Mouse (Mus musculus): Measurements from ENCODE around the gene Gbp3. TPM values are rescaled to one million over a fixed set of nuclear protein-coding genes. Genes with fewer than 3 reads are reported as not detected.
A peak's percentile ranks its signal among the peaks of the same experiment; 100 is the strongest.

The Gbp3 gene
- polyA plus RNA-seq (2014; fragmentation: Nextera tagmentation; extraction: Ambion mirVana), result 0.38 and 0.82 TPM in 2 replicates

DNA sequence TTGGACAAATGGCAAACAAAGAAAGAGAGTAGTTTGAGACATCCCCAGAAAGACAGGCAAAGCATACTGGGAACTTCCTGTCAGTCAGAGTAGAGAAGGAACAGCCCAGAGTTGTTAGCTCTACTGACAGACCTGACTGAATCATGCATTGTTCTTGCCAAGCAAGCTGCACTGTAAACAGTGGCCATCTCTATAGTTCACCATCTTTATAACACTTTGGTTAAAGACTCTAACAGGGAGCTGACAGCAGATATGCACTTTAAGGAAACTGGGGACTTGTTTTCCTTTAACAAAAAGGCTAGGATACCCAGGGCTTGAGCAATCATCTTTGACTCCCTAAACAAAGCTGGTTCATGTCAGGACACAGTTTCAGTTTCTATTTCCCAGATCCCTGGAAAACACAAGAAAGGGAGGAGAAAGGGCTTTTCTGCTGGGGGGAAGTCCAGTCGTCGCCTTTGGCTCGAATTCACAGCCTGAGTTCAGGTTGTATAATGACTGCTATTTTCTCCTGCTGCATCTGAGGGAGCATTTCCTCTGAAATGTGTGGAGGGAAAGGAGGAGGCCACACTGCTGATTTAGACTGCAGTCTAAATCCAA, at the start of gene Gbp3:
Gene Gbp3, plus strand, starts transcription at position 395 of the 597 bp plus-strand sequence.
- DNase-seq (ENCODE audit: low spot score) (no peak), ATAC-seq (replicated peaks; ENCODE audit: insufficient number of reproducible peaks, low FRiP score, low TSS enrichment, low read depth) (no peak)
- Histone ChIP-seq H3K36me3 (replicated peaks; ENCODE audit: control insufficient read depth, insufficient read depth, low read depth, low read length) (no peaks in the 10 kb centered on the region), H3K9me3 (replicated peaks; ENCODE audit: control insufficient read depth, low read length) (no peaks in the 10 kb centered on the region), H3K4me1 (ENCODE audit: control insufficient read depth, insufficient read depth, low read length) (no peaks in the 10 kb centered on the region), H3K27me3 (ENCODE audit: control insufficient read depth, insufficient read depth, low read length) (no peaks in the 10 kb centered on the region), H3K9ac (replicated peaks; ENCODE audit: low read length) (no peak within 1 kb of the TSS; the same call in 1 of the 2 replicates), H3K4me2 (ENCODE audit: low read depth, low read length) (peak within 1 kb of the TSS; percentile 38), H3K4me3 (ENCODE audit: low read depth, low read length) (peak within 1 kb of the TSS; percentile 15; the same call in 1 of the 2 replicates), H3K27ac (replicated peaks; ENCODE audit: low read depth, low read length) (no peak within 1 kb of the TSS)
- WGBS, result 19% methylated on average over 3 of the region's 3 CpGs

DNA sequence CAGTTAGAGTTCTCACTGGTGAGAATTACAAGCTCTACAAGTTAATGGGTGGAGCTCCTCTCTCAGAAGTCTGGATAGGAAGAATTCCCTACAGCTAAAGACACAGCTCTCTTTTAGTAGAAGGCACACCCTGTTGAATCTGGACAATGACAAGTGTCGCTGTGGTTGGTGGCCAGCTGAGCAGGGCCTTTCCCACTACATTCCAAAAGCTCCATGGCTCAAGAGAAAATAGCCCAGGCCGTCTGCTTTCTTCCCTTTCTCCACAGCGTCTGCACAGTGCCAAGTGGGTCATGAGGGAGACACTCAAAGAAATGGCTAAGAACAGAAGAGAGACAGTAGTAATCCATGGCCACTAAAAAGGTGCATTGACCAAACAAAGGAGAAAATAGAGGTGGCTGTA, 31.7 kb upstream of the Gbp3 start:
- no peaks in the 10 kb centered on the region for H3K4me1 ChIP-seq (ENCODE audit: control insufficient read depth, insufficient read depth, low read length)
- DNase-seq (ENCODE audit: low spot score), result no peak
- H3K9me3 ChIP-seq (replicated peaks; ENCODE audit: control insufficient read depth, low read length), result no peaks in the 10 kb centered on the region
- no peaks in the 10 kb centered on the region for H3K36me3 ChIP-seq (replicated peaks; ENCODE audit: control insufficient read depth, insufficient read depth, low read depth, low read length)
- no peaks in the 10 kb centered on the region for H3K27me3 ChIP-seq (ENCODE audit: control insufficient read depth, insufficient read depth, low read length)
- no peak overlapping the region for H3K4me2 ChIP-seq (ENCODE audit: low read depth, low read length)
- ATAC-seq (replicated peaks; ENCODE audit: insufficient number of reproducible peaks, low FRiP score, low TSS enrichment, low read depth), result no peak
- no peak overlapping the region for H3K9ac ChIP-seq (replicated peaks; ENCODE audit: low read length)
- H3K27ac ChIP-seq (replicated peaks; ENCODE audit: low read depth, low read length), result no peak overlapping the region
- no peak overlapping the region for H3K4me3 ChIP-seq (ENCODE audit: low read depth, low read length)
- WGBS, result 69% methylated on average over 3 of the region's 3 CpGs

DNA sequence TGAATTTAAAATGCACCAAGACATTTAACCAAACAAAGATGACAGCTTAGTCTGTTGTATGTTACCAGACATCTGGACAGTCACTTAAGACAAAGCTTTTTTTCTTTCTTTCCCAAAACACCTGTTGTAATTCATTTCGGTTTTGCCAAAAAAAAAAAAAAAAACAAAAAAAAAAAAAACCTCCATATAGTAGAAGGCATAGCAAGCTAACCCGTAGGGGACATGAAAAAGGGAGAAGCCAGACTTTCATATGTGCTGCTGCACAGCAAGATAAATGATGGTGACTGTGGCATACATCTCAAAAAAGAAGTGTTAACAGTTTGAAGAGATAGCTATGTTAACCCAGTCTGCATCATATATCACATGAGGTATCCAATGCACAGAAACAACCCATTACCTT, 30.2 kb upstream of the Gbp3 start:
- H3K9ac ChIP-seq (replicated peaks; ENCODE audit: low read length), result no peak overlapping the region
- no peaks in the 10 kb centered on the region for H3K36me3 ChIP-seq (replicated peaks; ENCODE audit: control insufficient read depth, insufficient read depth, low read depth, low read length)
- peak overlapping the region; percentile 79; the same call in 1 of the 2 replicates for H3K4me2 ChIP-seq (ENCODE audit: low read depth, low read length)
- no peak overlapping the region for H3K4me3 ChIP-seq (ENCODE audit: low read depth, low read length)
- H3K27ac ChIP-seq (replicated peaks; ENCODE audit: low read depth, low read length), result no peak overlapping the region
- no peaks in the 10 kb centered on the region for H3K9me3 ChIP-seq (replicated peaks; ENCODE audit: control insufficient read depth, low read length)
- ATAC-seq (replicated peaks; ENCODE audit: insufficient number of reproducible peaks, low FRiP score, low TSS enrichment, low read depth) (no peak), DNase-seq (ENCODE audit: low spot score) (no peak)
- H3K27me3 ChIP-seq (ENCODE audit: control insufficient read depth, insufficient read depth, low read length), result no peaks in the 10 kb centered on the region
- WGBS, result 64% methylated on average over 2 of the region's 2 CpGs
- H3K4me1 ChIP-seq (ENCODE audit: control insufficient read depth, insufficient read depth, low read length), result no peaks in the 10 kb centered on the region

DNA sequence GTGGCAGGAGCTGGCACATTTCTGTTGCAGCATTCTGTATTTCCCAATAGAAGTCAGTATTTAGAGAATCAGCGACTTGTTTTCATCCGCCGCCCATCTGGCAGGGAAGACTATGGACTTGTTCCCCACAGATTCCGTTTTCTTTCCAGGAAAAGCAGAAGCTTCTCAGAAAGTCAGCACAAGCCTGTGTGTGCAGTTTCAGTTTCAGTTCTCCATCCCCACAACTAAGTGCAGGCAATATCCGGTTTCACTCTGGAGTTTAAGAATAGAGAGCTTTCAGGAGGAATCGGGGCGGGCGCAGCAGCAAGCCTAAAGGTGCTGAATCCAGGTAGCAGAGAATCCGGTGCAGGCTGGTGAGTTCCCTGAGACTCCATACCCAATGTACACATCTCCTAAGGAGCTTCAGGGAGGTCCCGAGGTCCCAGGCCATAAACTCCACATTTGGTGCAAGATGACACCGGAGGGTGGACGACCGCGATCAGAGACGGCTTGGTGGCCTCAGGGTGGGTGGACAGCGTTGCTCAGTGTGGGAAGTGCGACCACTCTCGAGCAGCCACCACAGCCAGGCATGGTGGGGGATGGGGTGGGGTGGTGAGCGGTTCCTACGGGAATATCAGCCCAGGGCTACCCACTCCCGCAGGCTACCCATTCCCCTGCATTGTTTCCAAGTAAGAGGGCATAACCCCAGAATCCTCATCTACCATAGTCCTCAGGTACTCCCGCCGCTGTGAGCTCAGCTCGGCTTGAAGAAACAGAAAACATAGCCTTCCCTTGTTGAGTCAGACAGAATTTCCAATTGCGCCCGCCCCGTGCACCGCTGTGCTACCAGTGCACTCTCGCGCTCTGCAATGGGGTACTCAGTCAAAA, 29.5 kb upstream of the Gbp3 start, which contains the start of gene Gbp7:
Gene Gbp7, plus strand, starts transcription at position 256 of the 867 bp plus-strand sequence.
- peak within 1 kb of the TSS; percentile 42 for H3K9ac ChIP-seq (replicated peaks; ENCODE audit: low read length)
- H3K27ac ChIP-seq (replicated peaks; ENCODE audit: low read depth, low read length), result no peak within 1 kb of the TSS
- no peaks in the 10 kb centered on the region for H3K36me3 ChIP-seq (replicated peaks; ENCODE audit: control insufficient read depth, insufficient read depth, low read depth, low read length)
- no peaks in the 10 kb centered on the region for H3K9me3 ChIP-seq (replicated peaks; ENCODE audit: control insufficient read depth, low read length)
- peak within 1 kb of the TSS; percentile 46 for H3K4me3 ChIP-seq (ENCODE audit: low read depth, low read length)
- H3K4me1 ChIP-seq (ENCODE audit: control insufficient read depth, insufficient read depth, low read length), result no peaks in the 10 kb centered on the region
- DNase-seq (ENCODE audit: low spot score), result peak; percentile 54
- H3K4me2 ChIP-seq (ENCODE audit: low read depth, low read length), result peak within 1 kb of the TSS; percentile 79
- peak; percentile 89 for ATAC-seq (replicated peaks; ENCODE audit: insufficient number of reproducible peaks, low FRiP score, low TSS enrichment, low read depth)
- 1% methylated on average over 30 of the region's 30 CpGs for WGBS
- no peaks in the 10 kb centered on the region for H3K27me3 ChIP-seq (ENCODE audit: control insufficient read depth, insufficient read depth, low read length)

DNA sequence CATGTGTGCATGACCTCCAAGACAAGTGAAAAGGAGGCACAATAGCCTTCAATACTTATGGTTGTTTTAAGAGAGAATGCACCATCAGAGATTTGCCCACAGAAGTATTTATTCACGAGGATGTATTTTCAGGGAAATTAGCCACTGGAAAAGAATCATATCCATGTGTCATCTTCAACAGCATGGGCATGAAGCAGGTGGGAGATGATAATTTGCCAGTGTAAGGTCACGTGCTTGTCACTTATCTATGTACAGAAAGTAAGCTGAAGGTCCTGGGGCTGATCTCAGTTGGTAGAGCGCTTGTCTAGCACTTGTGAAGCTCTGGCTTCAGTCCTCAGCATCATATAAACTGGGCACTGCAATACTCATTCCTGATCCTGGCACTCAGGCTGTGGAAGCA, 28.2 kb upstream of the Gbp3 start:
- no peaks in the 10 kb centered on the region for H3K27me3 ChIP-seq (ENCODE audit: control insufficient read depth, insufficient read depth, low read length)
- no peak overlapping the region for H3K27ac ChIP-seq (replicated peaks; ENCODE audit: low read depth, low read length)
- ATAC-seq (replicated peaks; ENCODE audit: insufficient number of reproducible peaks, low FRiP score, low TSS enrichment, low read depth), result no peak
- 78% methylated on average over 3 of the region's 3 CpGs for WGBS
- no peaks in the 10 kb centered on the region for H3K36me3 ChIP-seq (replicated peaks; ENCODE audit: control insufficient read depth, insufficient read depth, low read depth, low read length)
- no peaks in the 10 kb centered on the region for H3K9me3 ChIP-seq (replicated peaks; ENCODE audit: control insufficient read depth, low read length)
- no peaks in the 10 kb centered on the region for H3K4me1 ChIP-seq (ENCODE audit: control insufficient read depth, insufficient read depth, low read length)
- no peak overlapping the region for H3K9ac ChIP-seq (replicated peaks; ENCODE audit: low read length)
- H3K4me3 ChIP-seq (ENCODE audit: low read depth, low read length), result no peak overlapping the region
- H3K4me2 ChIP-seq (ENCODE audit: low read depth, low read length), result no peak overlapping the region
- DNase-seq (ENCODE audit: low spot score), result no peak

DNA sequence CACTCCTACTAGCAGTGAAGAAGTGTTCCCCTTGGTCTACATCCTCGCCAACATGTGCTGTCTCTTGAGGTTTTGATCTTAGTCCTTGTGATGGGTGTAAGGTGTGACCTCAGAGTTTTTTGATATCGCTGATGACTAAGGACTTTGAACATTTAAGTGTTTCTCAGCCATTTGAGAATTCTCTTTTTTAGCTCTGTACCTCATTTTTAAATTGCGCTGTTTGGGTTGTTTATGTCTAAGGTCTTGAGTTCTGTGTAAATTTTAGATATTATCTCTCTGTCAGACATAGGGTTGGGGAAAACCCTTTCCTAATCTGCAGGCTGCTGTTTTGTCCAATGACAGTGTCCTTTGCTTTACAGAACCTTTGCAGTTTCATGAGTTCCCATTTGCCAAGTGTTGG, 26.6 kb upstream of the Gbp3 start:
- H3K36me3 ChIP-seq (replicated peaks; ENCODE audit: control insufficient read depth, insufficient read depth, low read depth, low read length), result no peaks in the 10 kb centered on the region
- H3K4me3 ChIP-seq (ENCODE audit: low read depth, low read length), result no peak overlapping the region
- no peak overlapping the region for H3K27ac ChIP-seq (replicated peaks; ENCODE audit: low read depth, low read length)
- H3K4me2 ChIP-seq (ENCODE audit: low read depth, low read length), result no peak overlapping the region
- ATAC-seq (replicated peaks; ENCODE audit: insufficient number of reproducible peaks, low FRiP score, low TSS enrichment, low read depth) (no peak), DNase-seq (ENCODE audit: low spot score) (no peak)
- H3K4me1 ChIP-seq (ENCODE audit: control insufficient read depth, insufficient read depth, low read length), result no peaks in the 10 kb centered on the region
- H3K9me3 ChIP-seq (replicated peaks; ENCODE audit: control insufficient read depth, low read length), result no peaks in the 10 kb centered on the region
- 94% methylated on average over 3 of the region's 3 CpGs for WGBS
- H3K27me3 ChIP-seq (ENCODE audit: control insufficient read depth, insufficient read depth, low read length), result no peaks in the 10 kb centered on the region
- no peak overlapping the region for H3K9ac ChIP-seq (replicated peaks; ENCODE audit: low read length)

DNA sequence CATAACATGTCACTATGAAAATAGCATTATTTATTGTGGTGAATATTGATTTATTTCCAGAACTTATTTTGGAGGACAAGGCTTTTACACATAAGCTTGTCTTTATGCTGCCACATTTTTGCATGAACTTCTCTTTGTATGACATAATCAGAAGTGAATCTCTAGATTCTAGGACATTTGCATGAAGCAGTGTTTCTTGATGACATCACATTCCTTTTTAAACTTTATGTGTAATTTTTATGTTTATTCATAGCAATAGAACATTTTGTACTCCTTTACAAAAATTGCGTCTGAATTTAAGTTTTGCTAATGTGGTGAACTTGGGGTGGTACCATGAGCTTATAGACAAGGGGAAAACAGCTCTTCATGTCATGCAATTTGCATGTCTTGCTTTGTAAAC, 24.2 kb upstream of the Gbp3 start:
- H3K4me3 ChIP-seq (ENCODE audit: low read depth, low read length), result no peak overlapping the region
- no peak overlapping the region for H3K27ac ChIP-seq (replicated peaks; ENCODE audit: low read depth, low read length)
- H3K36me3 ChIP-seq (replicated peaks; ENCODE audit: control insufficient read depth, insufficient read depth, low read depth, low read length), result no peaks in the 10 kb centered on the region
- no peak overlapping the region for H3K4me2 ChIP-seq (ENCODE audit: low read depth, low read length)
- WGBS, result 64% methylated on average over 1 of the region's 1 CpGs
- H3K27me3 ChIP-seq (ENCODE audit: control insufficient read depth, insufficient read depth, low read length), result no peaks in the 10 kb centered on the region
- DNase-seq (ENCODE audit: low spot score), result no peak
- H3K4me1 ChIP-seq (ENCODE audit: control insufficient read depth, insufficient read depth, low read length), result no peaks in the 10 kb centered on the region
- no peaks in the 10 kb centered on the region for H3K9me3 ChIP-seq (replicated peaks; ENCODE audit: control insufficient read depth, low read length)
- H3K9ac ChIP-seq (replicated peaks; ENCODE audit: low read length), result no peak overlapping the region
- ATAC-seq (replicated peaks; ENCODE audit: insufficient number of reproducible peaks, low FRiP score, low TSS enrichment, low read depth), result no peak

DNA sequence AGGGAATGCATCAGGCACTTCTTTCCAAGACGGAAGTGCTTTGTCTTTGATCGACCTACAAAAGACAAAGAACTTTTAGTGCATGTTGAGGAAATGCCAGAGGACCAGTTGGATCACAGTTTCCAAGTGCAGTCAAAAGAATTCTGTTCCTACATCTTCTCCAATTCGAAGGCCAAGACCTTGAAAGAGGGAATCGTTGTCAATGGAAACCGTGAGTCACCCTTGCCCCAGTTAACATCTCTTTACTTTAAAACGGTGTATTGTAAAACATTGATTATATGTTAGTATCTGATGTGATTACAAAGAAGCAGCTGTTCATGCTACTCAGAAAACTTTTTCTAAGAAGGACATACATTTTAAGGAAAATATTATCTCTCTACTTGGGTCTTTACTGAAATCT, 18.4 kb upstream of the Gbp3 start:
- H3K4me2 ChIP-seq (ENCODE audit: low read depth, low read length), result no peak overlapping the region
- no peak overlapping the region for H3K4me3 ChIP-seq (ENCODE audit: low read depth, low read length)
- no peaks in the 10 kb centered on the region for H3K27me3 ChIP-seq (ENCODE audit: control insufficient read depth, insufficient read depth, low read length)
- 79% methylated on average over 6 of the region's 6 CpGs for WGBS
- DNase-seq (ENCODE audit: low spot score) (no peak), ATAC-seq (replicated peaks; ENCODE audit: insufficient number of reproducible peaks, low FRiP score, low TSS enrichment, low read depth) (no peak)
- no peak overlapping the region for H3K27ac ChIP-seq (replicated peaks; ENCODE audit: low read depth, low read length)
- no peak overlapping the region for H3K9ac ChIP-seq (replicated peaks; ENCODE audit: low read length)
- no peaks in the 10 kb centered on the region for H3K4me1 ChIP-seq (ENCODE audit: control insufficient read depth, insufficient read depth, low read length)
- no peaks in the 10 kb centered on the region for H3K9me3 ChIP-seq (replicated peaks; ENCODE audit: control insufficient read depth, low read length)
- H3K36me3 ChIP-seq (replicated peaks; ENCODE audit: control insufficient read depth, insufficient read depth, low read depth, low read length), result no peaks in the 10 kb centered on the region

Data from embryonic facial prominence, embryonic 11.5 days (tissue).